Mouse (Mus musculus): ENCODE data around the gene 1700123O20Rik. TPM values are rescaled to one million over a fixed set of nuclear protein-coding genes. Genes with fewer than 3 reads are reported as not detected.

The 1700123O20Rik gene
- total RNA-seq, 1 experiment from 2014 or later: 47.8 TPM

- no peak for ATAC-seq (replicated peaks in 1 of 2; ENCODE audit: insufficient read depth in 1 of 2, low FRiP score in 2 of 2, low TSS enrichment in 1 of 2, low read depth in 1 of 2, poor library complexity in 2 of 2, severe bottlenecking in 2 of 2)
These were observed 21.4 kb upstream of the 1700123O20Rik start for GRCm38 (mm10) chr14:54664477-54665222.

DNA sequence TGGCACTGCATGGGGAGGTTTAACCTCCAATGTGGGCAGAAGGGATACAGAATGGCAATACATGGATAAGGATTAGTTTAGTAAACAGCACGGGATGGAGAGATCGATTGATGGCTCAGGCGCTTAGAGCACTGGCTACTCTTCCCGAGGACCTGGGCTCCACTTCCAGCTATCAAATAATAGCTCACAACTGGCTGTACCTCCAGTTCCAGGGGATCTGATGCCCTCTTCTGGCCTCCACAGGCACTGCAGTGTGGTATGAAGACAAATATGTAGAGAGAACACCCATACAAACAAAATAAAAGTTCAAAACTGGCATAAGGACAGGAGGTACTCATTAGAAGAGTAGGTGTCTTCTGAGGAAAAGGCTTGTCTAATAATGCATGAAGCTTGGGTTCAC is 16.6 kb upstream of the 1700123O20Rik start:
- peak in 1 of 2 experiments; percentile 56; a peak in 1 of 4 replicates for ATAC-seq (replicated peaks in 1 of 2; ENCODE audit: insufficient read depth in 1 of 2, low FRiP score in 2 of 2, low TSS enrichment in 1 of 2, low read depth in 1 of 2, poor library complexity in 2 of 2, severe bottlenecking in 2 of 2)

DNA sequence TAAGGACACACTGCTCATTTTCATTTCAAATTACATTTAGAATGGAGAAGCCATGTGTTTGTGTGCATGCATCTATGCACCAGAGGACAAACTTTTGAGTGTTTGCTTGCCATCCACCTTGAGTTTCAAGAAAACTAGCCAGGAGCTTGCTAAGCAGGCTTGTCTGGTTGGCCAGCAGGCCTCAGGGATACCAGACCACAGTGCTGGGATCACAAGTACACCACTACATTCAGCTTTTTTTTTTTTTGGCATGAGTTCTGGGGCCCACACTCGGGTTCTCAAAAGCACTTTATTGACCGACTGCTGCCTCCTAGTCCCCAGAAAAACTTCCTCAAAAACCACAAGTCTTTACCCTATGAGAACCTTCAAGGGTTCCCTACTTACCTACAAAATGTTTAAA is 11.7 kb upstream of the 1700123O20Rik start:
- ATAC-seq (replicated peaks in 1 of 2; ENCODE audit: insufficient read depth in 1 of 2, low FRiP score in 2 of 2, low TSS enrichment in 1 of 2, low read depth in 1 of 2, poor library complexity in 2 of 2, severe bottlenecking in 2 of 2): no peak

DNA sequence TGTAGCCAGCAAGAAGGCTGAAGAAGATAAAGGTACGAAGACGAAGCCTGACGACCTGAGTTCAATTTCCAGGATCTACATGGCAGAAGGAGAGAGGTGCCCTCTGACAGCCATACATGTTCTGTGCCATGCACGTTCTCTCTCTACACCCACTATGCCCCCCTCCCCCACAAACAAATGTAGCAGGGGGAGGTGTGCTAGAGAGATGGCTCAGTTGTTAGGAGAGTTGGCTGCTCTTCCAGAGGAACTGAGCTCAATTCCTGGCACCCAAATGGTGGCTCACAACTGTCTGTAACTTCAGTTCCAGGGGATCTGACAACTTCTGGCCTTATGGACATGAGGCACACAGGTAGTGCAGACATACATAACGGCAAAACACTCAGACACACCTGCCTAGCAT is 9.7 kb upstream of the 1700123O20Rik start:
- ATAC-seq (replicated peaks in 1 of 2; ENCODE audit: insufficient read depth in 1 of 2, low FRiP score in 2 of 2, low TSS enrichment in 1 of 2, low read depth in 1 of 2, poor library complexity in 2 of 2, severe bottlenecking in 2 of 2): no peak

GRCm38 (mm10) chr14:54678657-54679304 is 7.2 kb upstream of the 1700123O20Rik start:
- ATAC-seq (replicated peaks in 1 of 2; ENCODE audit: insufficient read depth in 1 of 2, low FRiP score in 2 of 2, low TSS enrichment in 1 of 2, low read depth in 1 of 2, poor library complexity in 2 of 2, severe bottlenecking in 2 of 2): no peak

DNA sequence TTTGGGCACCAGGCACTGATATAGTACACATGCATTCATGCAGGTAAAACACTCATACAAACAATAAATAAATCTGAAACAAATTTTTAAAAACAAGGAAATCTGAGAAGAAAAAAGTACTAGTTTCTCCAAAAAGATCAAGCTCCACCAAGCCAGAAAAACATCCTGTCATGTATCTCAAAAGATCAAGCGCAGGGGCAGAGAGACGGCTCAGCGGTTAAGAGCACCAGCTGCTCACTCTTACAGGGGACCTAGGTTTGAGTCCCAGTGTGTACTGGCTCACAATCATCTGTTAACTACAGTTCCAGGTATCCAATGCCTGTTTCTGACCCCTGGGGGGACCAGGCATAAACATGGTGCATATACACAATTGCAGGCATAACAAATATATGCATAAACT is 3.6 kb upstream of the 1700123O20Rik start:
- no peak for ATAC-seq (replicated peaks in 1 of 2; ENCODE audit: insufficient read depth in 1 of 2, low FRiP score in 2 of 2, low TSS enrichment in 1 of 2, low read depth in 1 of 2, poor library complexity in 2 of 2, severe bottlenecking in 2 of 2)

- ATAC-seq (replicated peaks in 1 of 2; ENCODE audit: insufficient read depth in 1 of 2, low FRiP score in 2 of 2, low TSS enrichment in 1 of 2, low read depth in 1 of 2, poor library complexity in 2 of 2, severe bottlenecking in 2 of 2): no peak
These were observed 545 bp upstream of the 1700123O20Rik start for GRCm38 (mm10) chr14:54685471-54685870.

DNA sequence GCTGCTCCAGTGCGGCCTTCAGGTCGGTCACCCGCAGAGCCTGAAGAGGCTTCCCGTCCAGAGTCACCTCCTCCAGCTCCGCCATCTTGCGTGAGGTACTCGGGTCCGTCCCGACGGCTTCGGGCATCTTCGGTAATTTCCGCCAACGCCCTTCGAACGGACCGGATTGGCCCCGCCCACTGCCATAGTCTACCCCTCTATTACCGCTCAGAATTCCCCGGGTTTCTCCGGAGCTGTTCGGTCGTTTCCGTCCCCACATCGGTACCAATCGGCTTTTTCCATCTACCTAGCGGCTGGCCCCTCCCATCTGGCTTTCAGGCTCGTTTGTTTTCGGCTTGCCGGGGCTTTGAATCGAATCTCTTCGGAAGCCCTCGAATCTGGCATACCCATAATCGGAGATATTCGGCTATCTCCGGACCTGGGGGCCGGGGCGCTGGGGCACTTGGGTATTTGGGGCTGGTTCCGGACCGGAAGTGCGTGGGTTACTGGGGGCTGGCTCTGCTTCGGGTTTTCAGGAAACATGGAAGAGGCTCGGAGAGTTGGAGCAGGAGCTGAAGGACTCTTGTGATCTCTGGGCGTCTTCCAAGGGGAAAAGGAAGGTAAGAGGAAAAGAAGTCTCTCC is 617 bp downstream of the 1700123O20Rik start, which contains the start of gene Acin1:
Gene Acin1, minus strand, starts transcription at position 410 of the 622 bp plus-strand sequence.
- ATAC-seq (replicated peaks in 1 of 2; ENCODE audit: insufficient read depth in 1 of 2, low FRiP score in 2 of 2, low TSS enrichment in 1 of 2, low read depth in 1 of 2, poor library complexity in 2 of 2, severe bottlenecking in 2 of 2): peak; percentile 88 to 90

- ATAC-seq (replicated peaks in 1 of 2; ENCODE audit: insufficient read depth in 1 of 2, low FRiP score in 2 of 2, low TSS enrichment in 1 of 2, low read depth in 1 of 2, poor library complexity in 2 of 2, severe bottlenecking in 2 of 2): no peak
These were observed 1.2 kb downstream of the 1700123O20Rik start for GRCm38 (mm10) chr14:54687251-54687650.

GRCm38 (mm10) chr14:54695042-54695441 is 9.0 kb downstream of the 1700123O20Rik start:
- 0 out of 4 replicates have a peak, but pooled peaks of 1 of the 2 experiments have one; percentile 2 for ATAC-seq (replicated peaks in 1 of 2; ENCODE audit: insufficient read depth in 1 of 2, low FRiP score in 2 of 2, low TSS enrichment in 1 of 2, low read depth in 1 of 2, poor library complexity in 2 of 2, severe bottlenecking in 2 of 2)

DNA sequence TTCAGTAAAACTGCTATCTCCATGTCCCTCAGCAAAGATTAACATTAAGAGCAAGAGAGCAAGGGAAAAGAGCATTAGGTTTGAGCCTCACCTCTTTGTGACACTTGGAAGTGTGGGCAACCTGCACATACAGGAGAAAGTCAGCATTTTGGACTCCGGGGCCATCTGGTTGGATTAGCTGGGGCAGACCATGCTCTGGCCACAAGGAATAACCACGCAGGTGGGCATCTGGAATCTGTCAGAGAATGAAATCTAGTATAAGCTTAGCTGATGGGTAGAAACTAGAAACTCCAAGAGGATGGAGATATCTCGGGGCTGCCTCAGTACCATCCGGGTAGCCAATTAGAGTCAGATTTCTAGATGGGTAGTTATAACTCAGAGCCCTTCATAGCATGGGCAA is 10.7 kb downstream of the 1700123O20Rik start:
- no peak for ATAC-seq (replicated peaks in 1 of 2; ENCODE audit: insufficient read depth in 1 of 2, low FRiP score in 2 of 2, low TSS enrichment in 1 of 2, low read depth in 1 of 2, poor library complexity in 2 of 2, severe bottlenecking in 2 of 2)

DNA sequence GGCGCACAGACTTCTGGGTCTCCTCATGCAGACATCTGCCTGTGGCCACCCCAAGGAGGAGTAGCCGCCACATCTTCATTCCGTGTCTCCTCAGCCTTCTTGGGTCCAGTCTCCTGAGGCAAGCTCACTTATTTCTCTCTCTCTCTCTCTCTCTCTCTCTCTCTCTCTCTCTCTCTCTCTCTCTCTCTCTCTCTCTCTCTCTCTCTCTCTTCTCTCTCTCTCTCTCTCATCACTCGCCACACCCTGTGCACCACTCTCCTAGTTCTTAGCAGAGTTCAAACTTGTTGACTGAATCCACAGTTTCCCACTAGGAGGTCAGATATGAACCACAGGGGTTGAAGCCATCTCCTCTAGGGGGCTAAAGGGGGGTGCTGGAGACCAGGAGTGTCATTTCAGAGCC is 12.7 kb downstream of the 1700123O20Rik start, which contains the start of gene Gm29776:
Gene Gm29776, minus strand, starts transcription at position 101 of the 400 bp plus-strand sequence.
- ATAC-seq (replicated peaks in 1 of 2; ENCODE audit: insufficient read depth in 1 of 2, low FRiP score in 2 of 2, low TSS enrichment in 1 of 2, low read depth in 1 of 2, poor library complexity in 2 of 2, severe bottlenecking in 2 of 2): no peak

- no peak for ATAC-seq (replicated peaks in 1 of 2; ENCODE audit: insufficient read depth in 1 of 2, low FRiP score in 2 of 2, low TSS enrichment in 1 of 2, low read depth in 1 of 2, poor library complexity in 2 of 2, severe bottlenecking in 2 of 2)
These were observed 13.6 kb downstream of the 1700123O20Rik start for GRCm38 (mm10) chr14:54699586-54699985.

- ATAC-seq (replicated peaks in 1 of 2; ENCODE audit: insufficient read depth in 1 of 2, low FRiP score in 2 of 2, low TSS enrichment in 1 of 2, low read depth in 1 of 2, poor library complexity in 2 of 2, severe bottlenecking in 2 of 2): peak; percentile 61 to 65
These were observed 15.3 kb downstream of the 1700123O20Rik start for GRCm38 (mm10) chr14:54701298-54701697.

DNA sequence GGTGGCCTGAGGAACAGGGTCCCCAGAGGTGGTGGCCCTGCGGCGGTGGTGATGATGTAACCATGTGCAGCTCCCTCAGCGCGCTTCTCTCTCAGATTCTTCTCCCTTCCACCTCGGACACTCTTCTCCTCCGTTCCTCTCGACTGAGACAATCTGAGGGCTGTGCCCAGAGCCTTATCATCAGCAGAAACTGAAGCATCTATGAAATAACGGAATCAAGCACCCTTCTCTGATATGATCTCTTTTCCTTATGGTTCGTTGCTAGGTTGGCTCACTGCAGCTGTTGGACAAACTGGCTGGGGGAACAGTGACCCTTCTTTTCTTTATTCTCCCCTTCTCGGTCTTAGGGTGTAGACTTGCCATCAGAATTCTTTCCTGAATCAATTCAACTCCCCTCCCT is 17.2 kb downstream of the 1700123O20Rik start:
- ATAC-seq (replicated peaks in 1 of 2; ENCODE audit: insufficient read depth in 1 of 2, low FRiP score in 2 of 2, low TSS enrichment in 1 of 2, low read depth in 1 of 2, poor library complexity in 2 of 2, severe bottlenecking in 2 of 2): no peak

DNA sequence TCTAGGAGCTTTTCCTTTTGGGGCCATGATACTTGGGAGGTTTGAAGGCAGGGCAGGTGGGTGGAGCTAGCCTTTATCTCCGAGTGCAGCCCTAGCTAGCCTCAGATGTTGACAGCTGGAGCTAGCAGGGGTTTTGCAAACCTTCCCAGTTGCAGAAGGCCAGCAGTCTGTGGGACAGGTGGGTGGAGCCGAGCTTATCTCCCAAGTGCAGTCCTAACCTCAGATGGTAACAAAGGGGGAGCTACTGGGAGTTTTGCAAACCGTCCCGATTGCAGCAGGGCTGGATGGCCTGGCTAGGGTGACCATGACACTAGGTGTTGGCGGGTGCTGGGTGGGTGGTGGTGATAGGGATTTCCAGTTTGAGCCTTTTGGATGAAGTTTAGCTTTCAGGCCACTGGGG is 19.8 kb downstream of the 1700123O20Rik start:
- peak; percentile 85 to 88 for ATAC-seq (replicated peaks in 1 of 2; ENCODE audit: insufficient read depth in 1 of 2, low FRiP score in 2 of 2, low TSS enrichment in 1 of 2, low read depth in 1 of 2, poor library complexity in 2 of 2, severe bottlenecking in 2 of 2)

- peak; percentile 19 to 40; a peak in 2 of 4 replicates for ATAC-seq (replicated peaks in 1 of 2; ENCODE audit: insufficient read depth in 1 of 2, low FRiP score in 2 of 2, low TSS enrichment in 1 of 2, low read depth in 1 of 2, poor library complexity in 2 of 2, severe bottlenecking in 2 of 2)
These were observed 20.7 kb downstream of the 1700123O20Rik start for GRCm38 (mm10) chr14:54706589-54707320.
